Comparison of ENCODE assay signal across 18 mouse cellular contexts in the genomic region with DNA sequence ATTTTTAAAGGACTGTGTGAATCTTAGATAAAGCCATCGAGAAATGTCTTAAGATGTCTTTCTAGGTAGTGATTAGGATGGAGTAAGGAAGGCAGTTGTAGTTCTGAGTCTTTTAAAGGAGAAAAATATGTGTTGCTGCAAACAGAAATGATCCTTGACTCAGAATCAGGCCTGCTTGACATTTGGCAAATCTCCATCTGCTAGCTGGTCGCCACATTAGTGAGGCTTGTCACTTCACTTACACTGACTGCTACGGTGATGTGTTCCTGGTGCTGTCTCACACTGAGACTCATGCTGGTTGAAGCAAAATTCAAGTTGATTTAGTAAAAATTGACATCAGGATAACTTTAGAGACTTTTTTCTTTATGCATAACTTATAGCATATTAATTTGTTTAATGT. TPM values are rescaled to one million over a fixed set of nuclear protein-coding genes. Genes with fewer than 3 reads are reported as not detected.
A peak's percentile ranks its signal among the peaks of the same experiment; 100 is the strongest.
DNase-seq lines count a peak whose midpoint lies in the region; ATAC-seq and TF ChIP-seq lines count a peak whose summit lies in the region.
"Had no signal": no experiment of that assay in that cellular context is flagged by ENCODE, and none has a peak within 500 bp of the region (broad histone marks: within the 10 kb centered on the region; RNA-seq: fewer than 3 reads in every experiment).

No protein-coding gene starts in this region.

- 0 out of 2 replicates have a peak, but pooled peaks cover 2% of the 10 kb centered on the region for H3K36me3 ChIP-seq in forebrain, embryonic 14.5 days (ENCODE audit: control insufficient read depth, insufficient read depth, low read length)
- H3K36me3 ChIP-seq in forebrain, embryonic 16.5 days (ENCODE audit: control insufficient read depth, insufficient read depth) = no peaks in the 10 kb centered on the region
- H3K36me3 ChIP-seq in lung, embryonic 14.5 days (ENCODE audit: insufficient read depth) = no peaks in the 10 kb centered on the region
- H3K36me3 ChIP-seq: liver, embryonic 15.5 days had no signal

- no peak for ATAC-seq in forebrain, embryonic 14.5 days
- ATAC-seq in forebrain, embryonic 16.5 days = no peak
- ATAC-seq in lung, embryonic 14.5 days (ENCODE audit: insufficient read depth) = 0 out of 2 replicates have a peak, but pooled peaks have one; percentile 44
- no peak for ATAC-seq in megakaryocyte progenitor cell, adult 5-6 weeks (replicated peaks; ENCODE audit: poor library complexity)
- ATAC-seq: intestine, postnatal 0 days had no signal

- no peak overlapping the region for H3K4me2 ChIP-seq in forebrain, embryonic 14.5 days (ENCODE audit: low read length)
- H3K4me2 ChIP-seq in forebrain, embryonic 16.5 days (ENCODE audit: low read length) = no peak overlapping the region
- H3K4me2 ChIP-seq in lung, embryonic 14.5 days = no peak overlapping the region
- H3K4me2 ChIP-seq: embryonic facial prominence, embryonic 12.5 days; liver, embryonic 15.5 days; midbrain, embryonic 12.5 days; neural tube, embryonic 13.5 days had no signal

- no peaks in the 10 kb centered on the region for H3K27me3 ChIP-seq in forebrain, embryonic 14.5 days (replicated peaks; ENCODE audit: control insufficient read depth, insufficient read depth, low read length)
- no peaks in the 10 kb centered on the region for H3K27me3 ChIP-seq in forebrain, embryonic 16.5 days (replicated peaks; ENCODE audit: control insufficient read depth, insufficient read depth, low read length)
- H3K27me3 ChIP-seq in lung, embryonic 14.5 days (ENCODE audit: insufficient read depth, low read length) = no peaks in the 10 kb centered on the region
- H3K27me3 ChIP-seq: embryonic facial prominence, embryonic 12.5 days; liver, embryonic 15.5 days; midbrain, embryonic 12.5 days; neural tube, embryonic 13.5 days had no signal

- H3K9ac ChIP-seq in forebrain, embryonic 14.5 days (ENCODE audit: low read length) = no peak overlapping the region
- no peak overlapping the region for H3K9ac ChIP-seq in forebrain, embryonic 16.5 days (replicated peaks; ENCODE audit: low read depth, low read length)
- H3K9ac ChIP-seq in lung, embryonic 14.5 days = no peak overlapping the region
- H3K9ac ChIP-seq: embryonic facial prominence, embryonic 12.5 days; liver, embryonic 15.5 days; midbrain, embryonic 12.5 days; neural tube, embryonic 13.5 days had no signal

- TF ChIP-seq POLR2A in lung, adult 2 months (IDR thresholded peaks at IDR 0.05; ENCODE audit: borderline replicate concordance, extremely low read depth, low read depth, low read length) = no peak

- H3K4me1 ChIP-seq in forebrain, embryonic 14.5 days (ENCODE audit: control insufficient read depth, insufficient read depth, low read length) = no peaks in the 10 kb centered on the region
- no peaks in the 10 kb centered on the region; the same call in 1 of the 2 replicates for H3K4me1 ChIP-seq in forebrain, embryonic 16.5 days (replicated peaks; ENCODE audit: control insufficient read depth, insufficient read depth, low read length)
- no peaks in the 10 kb centered on the region for H3K4me1 ChIP-seq in lung, embryonic 14.5 days (ENCODE audit: insufficient read depth)
- no peaks in the 10 kb centered on the region; the same call in 1 of the 2 replicates for H3K4me1 ChIP-seq in lung, adult 2 months (ENCODE audit: control insufficient read depth, insufficient read depth, low read length)
- H3K4me1 ChIP-seq: heart, embryonic 10.5 days; hindbrain, embryonic 10.5 days; liver, embryonic 15.5 days had no signal

- H3K27ac ChIP-seq in forebrain, embryonic 14.5 days (ENCODE audit: low read depth, low read length) = no peak overlapping the region
- H3K27ac ChIP-seq in forebrain, embryonic 16.5 days (ENCODE audit: low read length) = no peak overlapping the region
- no peak overlapping the region for H3K27ac ChIP-seq in lung, embryonic 14.5 days (ENCODE audit: low read depth)
- H3K27ac ChIP-seq: embryonic facial prominence, embryonic 12.5 days; heart, embryonic 10.5 days; hindbrain, embryonic 10.5 days; liver, embryonic 15.5 days; midbrain, embryonic 12.5 days; neural tube, embryonic 13.5 days had no signal

- peak; percentile 30 for DNase-seq in forebrain, embryonic 14.5 days (ENCODE audit: low spot score)
- peak; percentile 74 for DNase-seq in lung, embryonic 14.5 days
- no peak for DNase-seq in lung, adult 2 months
- peak; percentile 45 for DNase-seq in brain, adult 2 months (ENCODE audit: low read depth, low spot score)
- DNase-seq in lung, postnatal 25 days (ENCODE audit: low spot score) = peak; percentile 16
- DNase-seq: cerebellum, adult 11 months; kidney, postnatal 25 days; thymus, postnatal 14 days had no signal

- WGBS in forebrain, embryonic 14.5 days = 73% methylated on average over 3 of the region's 3 CpGs
- WGBS in forebrain, embryonic 16.5 days = 55% methylated on average over 3 of the region's 3 CpGs
- 36% methylated on average over 3 of the region's 3 CpGs for WGBS in lung, embryonic 14.5 days
- 54% methylated on average over 3 of the region's 3 CpGs for WGBS in lung, adult 2 months

- no peaks in the 10 kb centered on the region for H3K9me3 ChIP-seq in forebrain, embryonic 14.5 days (replicated peaks; ENCODE audit: control insufficient read depth, low read length)
- H3K9me3 ChIP-seq in forebrain, embryonic 16.5 days (ENCODE audit: control insufficient read depth, low read length) = no peaks in the 10 kb centered on the region
- H3K9me3 ChIP-seq in lung, embryonic 14.5 days (ENCODE audit: low read depth, low read length) = no peaks in the 10 kb centered on the region
- H3K9me3 ChIP-seq: embryonic facial prominence, embryonic 12.5 days; heart, embryonic 10.5 days; hindbrain, embryonic 10.5 days; liver, embryonic 15.5 days; midbrain, embryonic 12.5 days; neural tube, embryonic 13.5 days had no signal

- H3K4me3 ChIP-seq in forebrain, embryonic 14.5 days (ENCODE audit: low read depth, low read length) = no peak overlapping the region
- H3K4me3 ChIP-seq in forebrain, embryonic 16.5 days (replicated peaks; ENCODE audit: low read length) = no peak overlapping the region
- no peak overlapping the region for H3K4me3 ChIP-seq in lung, embryonic 14.5 days (ENCODE audit: low read depth, low read length)
- H3K4me3 ChIP-seq in lung, adult 2 months (replicated peaks; ENCODE audit: extremely low read depth, low read depth, low read length) = no peak overlapping the region
- H3K4me3 ChIP-seq: embryonic facial prominence, embryonic 12.5 days; heart, embryonic 10.5 days; hindbrain, embryonic 10.5 days; liver, embryonic 15.5 days; midbrain, embryonic 12.5 days; myocyte; neural tube, embryonic 13.5 days had no signal

- TF ChIP-seq CTCF in lung, embryonic 14.5 days (IDR thresholded peaks at IDR 0.05; ENCODE audit: low read depth) = no peak
- no peak for TF ChIP-seq CTCF in lung, adult 2 months (IDR thresholded peaks at IDR 0.05; ENCODE audit: insufficient read depth, low read length)

RNA-seq across cellular contexts. Expression of a gene that starts 32.0 kb away (rescaled TPM):
- 26.5 and 27.9 TPM in 2 replicates for polyA plus RNA-seq in forebrain, embryonic 14.5 days (2014; fragmentation: Nextera tagmentation; extraction: Ambion mirVana)
- 27.7 and 33.5 TPM in 2 replicates for polyA plus RNA-seq in forebrain, embryonic 16.5 days (2015; fragmentation: Nextera tagmentation; extraction: Ambion mirVana)
- polyA plus RNA-seq in lung, embryonic 14.5 days (2014; fragmentation: Nextera tagmentation; extraction: Ambion mirVana) = 45.1 and 54.3 TPM in 2 replicates
- polyA plus RNA-seq in lung, adult 2 months (2012; rRNA removed) = 16.7 and 24.0 TPM in 2 replicates
- total RNA-seq in megakaryocyte progenitor cell, adult 5-6 weeks (2015) = 5.0 and 6.5 TPM in 2 replicates
- total RNA-seq in megakaryocyte progenitor cell, adult 5-6 weeks (2017) = 5.6 and 9.9 TPM in 2 replicates
